Mouse (Mus musculus): Measurements from ENCODE around the gene Serpina9.

- no peak for TF ChIP-seq POLR2A (IDR thresholded peaks at IDR 0.05; ENCODE audit: control insufficient read depth, low read depth, low read length)
- no peak for TF ChIP-seq CTCF (IDR thresholded peaks at IDR 0.05; ENCODE audit: control insufficient read depth, insufficient read depth, insufficient replicate concordance, low read depth, low read length)
Measured at GRCm38 (mm10) chr12:103971080-103971479, 42.5 kb downstream of the Serpina9 start.

All from testis, adult 2 months (tissue).